Mouse (Mus musculus) retina, adult 2 months (tissue): Measurements from ENCODE around the gene Mynn.
"Not testable (repeated sequence)": the region's sequence is repeated elsewhere in the genome, so short reads cannot be mapped to it uniquely, and the experiment has no call there.

Experiments
- DNase-seq: peaks from one replicate; pipeline ENCODE4 v3.0.0-alpha.2; 2012; ENCODE audit warnings: low read depth, low spot score

Mynn gene

GRCm38 (mm10) chr3:30602065-30602739 lies at the start of gene Mynn:
Gene Mynn (plus strand): TSS chr3:30602065.
- peak; percentile 96 for DNase-seq

DNA sequence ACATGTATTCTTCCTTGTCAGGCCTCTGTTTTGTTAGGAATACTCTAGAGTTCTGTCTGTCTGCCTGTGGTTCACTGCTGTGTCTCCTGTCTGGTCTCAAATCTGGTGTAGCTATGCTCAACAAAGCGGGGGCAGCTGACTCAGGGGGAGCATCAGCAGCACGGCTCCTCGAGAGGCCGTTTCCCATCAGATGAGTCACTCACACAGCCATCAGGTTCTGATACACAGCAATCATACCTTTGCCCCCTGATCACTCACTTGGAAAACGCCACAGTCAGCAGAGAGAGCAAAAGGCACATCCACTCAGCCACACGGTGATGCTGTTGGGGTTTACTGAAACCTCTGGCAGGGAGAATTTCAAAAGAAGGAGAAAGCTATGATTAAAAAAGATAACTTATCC lies 48.1 kb upstream of the Mynn start:
- DNase-seq: no peak

- no peak for DNase-seq
Measured at GRCm38 (mm10) chr3:30560677-30561314, 41.1 kb upstream of the Mynn start.

- not testable (repeated sequence) for DNase-seq
Measured at GRCm38 (mm10) chr3:30566333-30566732, 35.5 kb upstream of the Mynn start.

DNA sequence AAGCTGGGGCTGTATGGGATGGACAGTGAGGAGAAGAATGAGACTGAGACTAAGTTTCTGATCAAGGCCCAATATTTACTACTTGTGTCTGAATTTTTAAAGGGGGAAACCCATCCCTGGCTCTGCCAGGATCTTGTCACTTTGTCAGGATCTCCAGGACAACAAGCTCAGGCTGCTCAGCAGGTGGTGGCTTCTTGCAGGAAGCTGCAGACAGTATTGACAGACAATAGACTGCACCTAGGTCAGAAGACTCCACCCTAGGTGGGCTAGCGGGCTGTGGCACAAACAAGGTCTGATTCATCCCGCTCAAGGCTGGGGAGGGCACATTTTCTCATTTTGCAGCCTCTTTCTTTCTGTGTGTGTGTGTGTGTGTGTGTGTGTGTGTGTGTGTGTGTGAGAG lies 28.3 kb upstream of the Mynn start:
- no peak for DNase-seq

GRCm38 (mm10) chr3:30588865-30589264 lies 13.0 kb upstream of the Mynn start:
- DNase-seq: no peak

DNA sequence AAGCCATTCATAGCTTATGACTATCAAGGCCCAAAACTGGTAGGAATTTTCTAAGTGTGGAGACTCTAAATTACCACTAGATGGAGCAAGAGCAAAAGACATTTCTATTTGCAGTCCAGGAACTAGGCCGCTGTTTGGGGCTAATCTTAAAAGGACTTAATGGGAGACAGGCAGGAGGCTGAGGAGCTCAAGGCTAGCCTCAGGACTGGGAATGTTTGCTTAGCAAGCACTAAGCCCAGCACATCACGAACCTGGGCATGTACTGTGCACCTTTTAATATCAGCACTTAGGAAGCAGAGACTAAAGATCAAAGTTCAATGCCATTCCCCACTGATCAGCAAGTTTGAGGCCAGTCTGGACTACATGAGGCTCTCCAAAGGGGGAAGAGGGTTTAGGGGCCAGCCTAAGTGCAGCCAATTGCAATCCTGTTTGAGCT lies 9.4 kb upstream of the Mynn start:
- DNase-seq: peak; percentile 75

- DNase-seq: no peak
Measured at GRCm38 (mm10) chr3:30593719-30594485, 8.0 kb upstream of the Mynn start.

DNA sequence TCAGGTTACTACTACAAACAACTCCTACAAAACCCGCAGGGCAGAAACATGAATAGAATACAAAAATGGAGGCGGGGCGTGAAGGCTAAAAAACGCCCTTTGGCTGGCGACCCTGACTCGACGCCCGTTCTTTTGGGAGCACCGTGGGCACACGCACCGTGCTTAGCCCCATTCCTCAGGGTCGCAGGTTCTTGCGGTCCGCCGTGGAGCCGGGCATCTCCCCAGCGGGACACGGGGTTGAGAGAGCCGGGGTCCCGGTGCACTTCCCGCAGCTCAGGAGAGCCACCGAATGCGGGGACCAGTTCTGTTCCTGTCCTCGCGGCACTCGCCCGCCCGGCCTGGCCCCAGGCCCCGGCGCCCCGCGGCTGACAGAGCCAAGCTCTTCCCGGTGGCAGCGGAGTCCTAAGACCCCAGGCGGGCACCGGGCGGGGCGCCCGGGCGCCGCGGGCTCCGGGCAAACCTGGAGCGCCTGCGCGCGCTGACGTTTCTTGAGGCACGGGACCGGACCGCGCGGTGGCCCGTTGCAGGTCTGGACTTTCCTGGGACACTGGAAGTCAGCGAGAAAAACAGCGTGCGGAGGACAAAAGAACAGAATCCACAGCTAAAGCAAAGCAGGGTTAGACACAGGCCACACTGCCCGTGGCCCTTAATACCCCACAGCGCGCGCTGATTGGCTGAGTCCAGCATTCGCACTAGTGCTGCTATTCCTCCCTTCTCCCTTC lies 6.6 kb upstream of the Mynn start:
- DNase-seq: peak; percentile 42

DNA sequence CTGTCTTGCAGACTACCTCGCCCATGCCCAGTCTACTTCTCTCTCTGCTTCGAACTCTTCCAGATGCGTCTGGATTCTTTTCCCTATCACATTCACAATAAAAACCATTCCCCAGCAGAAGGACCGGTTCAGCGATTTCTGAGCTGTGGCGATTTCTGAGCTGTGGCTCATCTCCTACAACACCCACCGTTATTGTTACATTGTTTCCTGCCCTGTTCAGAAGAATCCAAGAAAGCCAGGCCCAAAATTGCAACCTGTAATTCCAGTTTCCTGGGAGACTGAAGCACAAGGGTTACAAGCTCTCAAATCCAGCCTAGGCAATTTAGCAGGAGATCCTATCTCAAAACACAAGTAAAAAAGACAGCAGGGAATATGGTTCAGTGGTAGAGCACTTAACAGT lies 4.6 kb upstream of the Mynn start:
- DNase-seq: no peak

GRCm38 (mm10) chr3:30599711-30600545 lies 1.9 kb upstream of the Mynn start, which contains the start of gene Actrt3:
Gene Actrt3 (minus strand): TSS chr3:30599939.
- peak; percentile 20 for DNase-seq

DNA sequence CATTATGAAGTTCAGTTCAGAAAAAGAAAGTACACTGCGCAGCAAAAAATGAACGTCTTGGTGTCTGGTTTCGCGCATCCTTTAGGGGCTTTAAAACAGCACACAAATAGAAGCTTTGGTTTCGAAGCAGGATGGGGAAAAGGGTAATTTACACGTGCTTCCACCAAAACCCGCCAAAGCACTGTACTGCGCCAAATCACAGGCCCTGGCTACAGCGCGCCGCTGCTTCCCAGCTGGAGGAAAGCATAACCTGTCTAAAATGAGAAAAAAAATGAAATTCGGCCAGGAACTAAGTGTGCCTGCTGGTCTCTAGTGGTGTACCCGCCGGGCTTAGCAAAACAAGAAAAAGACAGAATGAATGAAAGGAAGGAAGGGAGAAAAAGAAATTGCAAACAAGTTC lies 1.1 kb upstream of the Mynn start:
- peak; percentile 18 for DNase-seq

DNA sequence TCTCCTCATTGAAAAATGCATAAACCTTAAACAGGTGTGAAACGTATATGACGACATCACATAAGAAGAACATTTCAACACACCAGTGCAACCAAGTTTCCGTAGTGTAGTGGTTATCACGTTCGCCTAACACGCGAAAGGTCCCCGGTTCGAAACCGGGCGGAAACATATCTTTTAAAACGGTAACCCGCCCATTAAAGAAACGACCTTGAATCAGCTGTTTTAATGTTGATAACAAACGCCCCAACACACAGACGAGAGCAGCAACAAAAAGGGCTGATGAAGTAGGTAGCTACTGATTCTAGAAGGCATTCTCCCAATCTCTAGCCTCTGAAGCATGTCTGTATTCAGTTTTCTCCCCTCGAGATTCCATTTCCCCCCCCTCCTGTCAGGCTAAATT lies 690 bp upstream of the Mynn start:
- peak; percentile 77 for DNase-seq

- no peak for DNase-seq
Measured at GRCm38 (mm10) chr3:30601610-30602064, 228 bp upstream of the Mynn start.

GRCm38 (mm10) chr3:30602740-30603098 lies 854 bp downstream of the Mynn start:
- DNase-seq: no peak

- DNase-seq: no peak
Measured at GRCm38 (mm10) chr3:30603256-30603655, 1.4 kb downstream of the Mynn start.

DNA sequence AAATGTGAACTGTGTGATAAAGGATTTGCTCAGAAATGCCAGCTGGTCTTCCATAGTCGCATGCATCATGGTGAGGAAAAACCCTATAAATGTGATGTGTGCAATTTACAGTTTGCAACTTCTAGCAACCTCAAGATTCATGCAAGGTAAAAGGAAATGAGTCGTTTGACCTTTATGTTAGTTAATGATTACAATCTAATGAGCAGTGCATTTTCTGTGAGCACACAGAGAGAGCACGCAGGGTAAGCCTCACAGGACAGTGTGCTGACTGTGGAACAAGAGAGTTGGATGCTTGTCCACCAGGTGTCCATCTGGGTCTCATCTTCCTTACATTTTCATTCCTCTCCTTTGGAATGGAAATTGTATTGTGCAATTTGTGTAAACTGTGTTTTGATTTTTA lies 7.1 kb downstream of the Mynn start:
- DNase-seq: no peak

DNA sequence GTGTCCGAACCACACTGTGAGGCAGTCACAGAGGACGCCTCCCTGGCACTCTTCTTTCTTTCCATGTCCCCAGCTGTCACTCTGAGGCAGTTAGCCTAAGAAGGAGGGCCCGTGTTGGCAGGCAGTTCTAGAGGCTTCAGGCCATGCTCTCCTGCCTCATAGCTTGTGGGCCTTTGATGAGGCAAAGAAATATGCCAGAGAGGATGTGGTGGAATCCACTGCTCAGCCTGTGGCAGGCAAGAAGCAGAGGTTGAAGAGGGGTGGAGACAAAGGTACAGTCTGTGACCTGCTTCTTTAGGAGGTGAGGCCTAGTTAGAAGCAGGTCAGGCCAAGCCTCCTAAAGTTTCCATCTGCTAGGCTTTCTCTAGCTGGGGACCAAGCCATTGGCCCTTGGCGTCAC lies 9.1 kb downstream of the Mynn start:
- DNase-seq: no peak

DNA sequence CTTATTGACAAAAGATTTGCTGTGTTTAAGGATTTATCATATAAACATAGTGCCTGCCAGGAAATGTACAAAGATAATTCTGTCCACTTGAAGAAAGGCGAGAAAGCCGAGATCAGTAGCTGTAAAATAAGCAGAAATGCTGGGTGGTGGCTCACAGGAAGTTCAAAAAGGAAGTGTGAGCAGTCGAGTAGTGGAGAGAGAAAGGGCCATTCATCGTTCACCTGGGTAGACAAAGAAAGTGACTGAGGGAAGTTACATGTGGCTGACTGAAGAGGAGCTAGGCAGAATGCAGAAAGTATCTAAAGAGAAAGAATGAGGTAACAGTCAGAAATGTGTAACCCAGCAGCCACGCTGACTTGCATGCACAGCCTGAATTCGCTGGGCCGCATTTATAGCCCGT lies 18.3 kb downstream of the Mynn start:
- DNase-seq: no peak

GRCm38 (mm10) chr3:30633681-30634080 lies 31.8 kb downstream of the Mynn start:
- no peak for DNase-seq

DNA sequence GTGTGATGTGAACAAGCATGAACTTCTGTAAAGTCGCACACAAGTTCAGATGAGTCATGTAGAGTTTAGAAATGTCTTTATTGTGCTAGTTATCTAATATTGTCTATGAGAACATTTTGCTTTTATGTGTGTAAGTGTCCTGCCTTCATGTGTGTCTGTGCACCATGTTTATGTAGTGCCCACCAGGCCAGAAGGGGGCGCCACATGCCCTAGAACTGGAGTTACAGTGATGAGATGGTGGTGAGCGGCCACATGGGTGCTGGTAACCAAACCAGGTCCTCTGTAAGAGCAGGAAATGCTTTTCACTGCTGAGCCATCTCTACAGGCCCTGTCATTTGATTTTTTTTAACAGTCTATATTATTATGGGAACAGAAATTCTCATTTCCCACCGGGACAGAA lies 33.8 kb downstream of the Mynn start:
- DNase-seq: no peak
